Mouse (Mus musculus) kidney, postnatal 0 days (tissue): ENCODE measurements at regions not wholly inside any gene's neighbourhood (a gene's known extent, or its start where the extent isn't known, plus 50 kb on each side); places are given as distances from the start of the nearest gene placed in this dataset.

Experiments used
- ATAC-seq: fragments of 200-750 bp; cut with Nextera tagmentation; replicated peaks from 2 replicates; pipeline ENCODE4 v1.8.0; 2017; ENCODE audit warnings: low read depth, moderate number of reproducible peaks, moderate TSS enrichment, moderate library complexity; ENCODE audit not compliant: low FRiP score
- DNase-seq: peaks from one replicate; pipeline ENCODE4 v3.0.0-alpha.2; 2016; ENCODE audit warnings: low spot score
- H3K27ac ChIP-seq: fragments of 300-500 bp; sonication (generic); 2 replicates; pipeline ENCODE4 v1.5.1; 2014; ENCODE audit warnings: mild to moderate bottlenecking
- H3K27me3 ChIP-seq: fragments of 300-500 bp; sonication (generic); 2 replicates; pipeline ENCODE4 v1.6.1; 2014; ENCODE audit warnings: low read length, mixed read lengths; ENCODE audit not compliant: insufficient read depth
- H3K36me3 ChIP-seq: fragments of 300-500 bp; sonication (generic); 2 replicates; pipeline ENCODE4 v1.6.1; 2014; ENCODE audit warnings: low read length, mixed read lengths; ENCODE audit not compliant: insufficient read depth
- H3K4me1 ChIP-seq: fragments of 300-500 bp; sonication (generic); replicated peaks from 2 replicates; pipeline ENCODE4 v1.6.1; 2014; ENCODE audit warnings: antibody characterized with exemption, low read length, mixed read lengths; ENCODE audit not compliant: insufficient read depth
- H3K4me2 ChIP-seq: fragments of 300-500 bp; sonication (generic); 2 replicates; pipeline ENCODE4 v1.6.1; 2014; ENCODE audit warnings: mild to moderate bottlenecking, low read length, moderate library complexity, mixed read lengths
- H3K4me3 ChIP-seq: fragments of 300-500 bp; sonication (generic); replicated peaks from 2 replicates; pipeline ENCODE4 v1.5.1; 2014; ENCODE audit warnings: low read depth, low read length
- H3K9ac ChIP-seq: fragments of 300-500 bp; sonication (generic); 2 replicates; pipeline ENCODE4 v1.6.1; 2014; ENCODE audit warnings: low read depth, low read length
- H3K9me3 ChIP-seq: fragments of 300-500 bp; sonication (generic); replicated peaks from 2 replicates; pipeline ENCODE4 v1.6.1; 2016; ENCODE audit warnings: low read length, inconsistent platforms, mixed read lengths
- CTCF ChIP-seq: IDR thresholded peaks from 2 replicates; pipeline ENCODE4 v1.5.1; 2016; ENCODE audit warnings: antibody characterized with exemption, low read depth, mild to moderate bottlenecking, moderate library complexity
- WGBS: fragments of 180-500 bp; shearing (Covaris S2); extraction: QIAGEN DNeasy Blood & Tissue Kit; methylation state at CpG from one replicate; pipeline ENCODE4 v1.1.7; 2014; 5-methylcytosine and 5-hydroxymethylcytosine counted together

- H3K4me1 ChIP-seq, result no peaks in the 10 kb centered on the region
- H3K27me3 ChIP-seq, result no peaks in the 10 kb centered on the region
- WGBS, result 7% methylated on average over 13 of the region's 13 CpGs
- H3K9ac ChIP-seq, result no peak overlapping the region
- no peak overlapping the region for H3K4me3 ChIP-seq
- H3K9me3 ChIP-seq, result no peaks in the 10 kb centered on the region
- no peak overlapping the region for H3K4me2 ChIP-seq
- peak; percentile 76 for TF ChIP-seq CTCF
- H3K36me3 ChIP-seq, result no peaks in the 10 kb centered on the region
- peak; percentile 59 for DNase-seq
- ATAC-seq, result no peak
- no peak overlapping the region for H3K27ac ChIP-seq
Observed at GRCm38 (mm10) chr6:139391307-139391706, 110.5 kb downstream of the Rergl start.

- no peak overlapping the region for H3K9ac ChIP-seq
- WGBS, result 94% methylated on average over 2 of the region's 2 CpGs
- H3K27me3 ChIP-seq, result no peaks in the 10 kb centered on the region
- ATAC-seq (no peak), DNase-seq (no peak)
- no peak for TF ChIP-seq CTCF
- no peak overlapping the region for H3K4me2 ChIP-seq
- H3K4me1 ChIP-seq, result no peaks in the 10 kb centered on the region
- no peaks in the 10 kb centered on the region for H3K9me3 ChIP-seq
- H3K36me3 ChIP-seq, result no peaks in the 10 kb centered on the region
- H3K4me3 ChIP-seq, result no peak overlapping the region
- no peak overlapping the region for H3K27ac ChIP-seq
Observed at GRCm38 (mm10) chr6:139350939-139351338, 150.8 kb downstream of the Rergl start.

GRCm38 (mm10) chr6:139325226-139325625, 176.6 kb downstream of the Rergl start:
- Histone ChIP-seq H3K27me3 (no peaks in the 10 kb centered on the region), H3K9me3 (no peaks in the 10 kb centered on the region), H3K36me3 (no peaks in the 10 kb centered on the region), H3K4me1 (no peaks in the 10 kb centered on the region), H3K9ac (no peak overlapping the region), H3K27ac (no peak overlapping the region), H3K4me3 (no peak overlapping the region), H3K4me2 (no peak overlapping the region)
- no peak for DNase-seq
- ATAC-seq, result no peak
- WGBS, result 80% methylated on average over 7 of the region's 7 CpGs
- no peak for TF ChIP-seq CTCF

GRCm38 (mm10) chr6:139307651-139308050, 194.1 kb downstream of the Rergl start:
- TF ChIP-seq CTCF, result no peak
- H3K36me3 ChIP-seq, result no peaks in the 10 kb centered on the region
- H3K27ac ChIP-seq, result no peak overlapping the region
- no peak overlapping the region for H3K9ac ChIP-seq
- H3K9me3 ChIP-seq, result no peaks in the 10 kb centered on the region
- no peak for DNase-seq
- H3K4me1 ChIP-seq, result no peaks in the 10 kb centered on the region
- H3K27me3 ChIP-seq, result no peaks in the 10 kb centered on the region
- no peak overlapping the region for H3K4me2 ChIP-seq
- H3K4me3 ChIP-seq, result no peak overlapping the region
- WGBS, result 75% methylated on average over 5 of the region's 5 CpGs
- no peak for ATAC-seq

GRCm38 (mm10) chr6:139304306-139304705, 197.5 kb downstream of the Rergl start:
- Histone ChIP-seq H3K9ac (no peak overlapping the region), H3K36me3 (no peaks in the 10 kb centered on the region), H3K27me3 (no peaks in the 10 kb centered on the region), H3K27ac (no peak overlapping the region), H3K4me1 (no peaks in the 10 kb centered on the region), H3K4me2 (no peak overlapping the region), H3K9me3 (no peaks in the 10 kb centered on the region), H3K4me3 (no peak overlapping the region)
- 86% methylated on average over 2 of the region's 2 CpGs for WGBS
- DNase-seq (no peak), ATAC-seq (no peak)
- no peak for TF ChIP-seq CTCF

- Histone ChIP-seq H3K27ac (no peak overlapping the region), H3K9ac (no peak overlapping the region), H3K4me3 (no peak overlapping the region), H3K4me2 (no peak overlapping the region), H3K9me3 (no peaks in the 10 kb centered on the region), H3K4me1 (no peaks in the 10 kb centered on the region), H3K27me3 (no peaks in the 10 kb centered on the region), H3K36me3 (no peaks in the 10 kb centered on the region)
- no peak for ATAC-seq
- TF ChIP-seq CTCF, result no peak
- no peak for DNase-seq
- whole genome bisulfite sequencing, result 71% methylated on average over 2 of the region's 2 CpGs
Observed at GRCm38 (mm10) chr6:139295701-139296100, 206.1 kb downstream of the Rergl start.

GRCm38 (mm10) chr6:139279093-139279492, 222.7 kb downstream of the Rergl start:
- no peak for ATAC-seq
- DNase-seq, result no peak
- H3K4me1 ChIP-seq, result no peaks in the 10 kb centered on the region
- no peak overlapping the region for H3K4me3 ChIP-seq
- no peak overlapping the region for H3K27ac ChIP-seq
- H3K9ac ChIP-seq, result no peak overlapping the region
- no peak overlapping the region for H3K4me2 ChIP-seq
- H3K27me3 ChIP-seq, result no peaks in the 10 kb centered on the region
- WGBS, result 66% methylated on average over 4 of the region's 4 CpGs
- no peak for TF ChIP-seq CTCF
- no peaks in the 10 kb centered on the region for H3K36me3 ChIP-seq
- H3K9me3 ChIP-seq, result no peaks in the 10 kb centered on the region
